Mouse (Mus musculus) brain, embryonic 14.5 days (tissue): Measurements from ENCODE around the gene Fabp1.

ENCODE experiments used
- CTCF ChIP-seq: fragments of 200-500 bp; IDR thresholded peaks from 2 replicates; pipeline ENCODE4 v1.5.1; 2012; ENCODE audit warnings: inconsistent platforms, mild to moderate bottlenecking, moderate library complexity, borderline replicate concordance; ENCODE audit not compliant: insufficient read depth, insufficient read length; ENCODE audit errors: extremely low read depth
- POLR2A ChIP-seq: fragments of 200-500 bp; IDR thresholded peaks from 2 replicates; pipeline ENCODE4 v1.6.1; 2012; ENCODE audit warnings: mild to moderate bottlenecking, inconsistent platforms, borderline replicate concordance; ENCODE audit not compliant: poor library complexity, insufficient read depth, insufficient read length, severe bottlenecking; ENCODE audit errors: extremely low read depth

DNA sequence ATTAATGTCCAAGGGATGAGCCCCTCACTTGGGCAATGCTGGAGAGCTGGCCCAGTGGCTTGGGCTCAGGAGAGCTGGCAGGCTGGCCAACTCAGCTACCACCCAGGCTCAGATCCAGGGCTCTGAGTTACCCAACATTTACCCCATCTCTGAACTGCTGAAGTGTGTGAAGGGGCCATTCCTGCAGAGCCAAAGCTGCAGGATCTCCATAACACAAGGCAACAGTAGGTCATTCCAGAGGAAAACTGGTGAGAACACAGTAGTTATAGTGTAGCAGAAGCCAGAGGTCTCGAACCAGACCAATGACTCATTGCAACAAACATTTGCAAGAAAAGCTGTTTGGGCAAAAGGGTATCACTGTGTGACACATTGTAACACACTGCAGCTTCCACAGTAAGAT is 43.2 kb downstream of the Fabp1 start:
- TF ChIP-seq POLR2A = no peak
- no peak for TF ChIP-seq CTCF
